Mouse (Mus musculus) adrenal gland, postnatal 14 days (tissue): ENCODE measurements at regions not wholly inside any gene's neighbourhood (a gene's known extent, or its start where the extent isn't known, plus 50 kb on each side); places are given as distances from the start of the nearest gene placed in this dataset.

Source experiments
- DNase-seq: peaks from one replicate; pipeline ENCODE4 v3.0.0; 2021; ENCODE audit warnings: mixed read lengths

GRCm38 (mm10) chr14:31891500-31892185 lies 61.2 kb upstream of the Ankrd28 start:
- peak; percentile 52 for DNase-seq

DNA sequence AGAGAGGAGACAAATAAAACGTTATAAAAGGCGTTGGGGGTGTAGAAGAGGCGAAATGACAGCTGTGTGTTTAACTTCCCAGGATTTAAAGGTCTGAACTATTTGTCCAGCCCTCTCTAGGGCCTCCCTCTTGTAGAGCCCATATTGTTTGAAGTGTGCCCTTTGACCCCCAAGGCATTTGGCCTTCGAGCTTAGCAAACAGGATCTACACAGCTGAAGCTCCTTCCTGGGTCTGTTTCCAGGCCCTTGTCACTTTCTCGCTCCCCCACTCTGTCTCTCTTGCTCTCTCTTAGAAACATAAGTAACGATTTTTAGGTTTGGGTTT lies 61.7 kb upstream of the Ankrd28 start:
- DNase-seq, result no peak

DNA sequence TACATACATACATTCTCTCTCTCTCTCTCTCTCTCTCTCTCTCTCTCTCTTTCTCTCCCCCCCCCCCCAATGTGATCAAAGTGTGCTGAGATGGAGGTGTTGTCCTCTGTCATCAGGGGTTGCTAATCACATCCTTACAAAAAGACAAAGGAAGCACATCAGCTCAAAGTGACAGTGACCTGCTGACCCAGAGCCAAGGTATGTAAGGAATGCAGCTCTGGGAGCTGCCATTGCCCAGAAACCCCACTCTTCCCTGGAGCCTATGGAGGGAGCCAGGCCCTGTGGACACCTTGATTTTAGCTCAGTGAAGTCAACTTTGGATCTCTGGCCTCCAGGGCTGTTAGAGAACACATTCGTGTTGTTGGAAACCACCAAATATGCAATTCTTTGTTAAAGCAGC lies 66.0 kb upstream of the Ankrd28 start:
- DNase-seq, result no peak

DNA sequence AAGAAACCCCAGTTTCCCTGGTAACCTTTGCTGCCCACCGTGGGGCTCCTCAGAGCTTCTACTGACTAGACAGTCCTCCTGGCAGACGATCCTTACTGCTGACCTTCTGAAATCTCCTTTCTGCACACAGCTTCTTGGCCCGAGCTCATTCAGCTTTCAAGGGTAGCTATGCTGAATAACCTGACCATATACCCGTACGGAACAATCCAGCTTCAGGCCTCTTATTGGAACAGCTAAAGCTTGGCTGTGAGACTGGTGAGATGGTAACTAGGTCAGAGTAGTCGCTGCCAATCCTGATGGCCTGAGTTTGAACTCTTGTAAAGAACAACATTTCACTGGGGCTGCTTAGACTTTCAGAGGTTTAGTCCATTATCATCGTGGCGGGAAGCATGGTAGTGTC lies 69.1 kb upstream of the Ankrd28 start:
- no peak for DNase-seq

DNA sequence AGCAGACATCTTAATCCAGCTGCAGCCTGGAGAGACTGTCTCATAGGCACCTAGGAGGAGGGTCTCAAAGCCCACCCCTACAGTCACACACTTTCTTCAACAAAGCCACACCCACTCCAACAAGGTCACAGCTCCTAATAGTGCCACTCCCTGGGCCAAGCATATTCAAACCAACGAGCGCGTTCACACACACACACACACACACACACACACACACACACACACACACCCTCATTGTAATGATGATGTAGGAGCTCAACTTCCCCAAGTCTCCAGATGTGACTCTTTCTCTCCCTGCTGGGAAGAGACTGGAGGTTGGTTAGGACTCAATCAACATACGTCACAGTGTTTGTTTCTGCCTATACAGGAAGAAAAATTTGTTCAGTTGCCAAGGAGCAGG lies 69.5 kb upstream of the Ankrd28 start:
- DNase-seq, result no peak

GRCm38 (mm10) chr14:31901901-31902300 lies 71.5 kb upstream of the Ankrd28 start:
- DNase-seq, result peak; percentile 29

DNA sequence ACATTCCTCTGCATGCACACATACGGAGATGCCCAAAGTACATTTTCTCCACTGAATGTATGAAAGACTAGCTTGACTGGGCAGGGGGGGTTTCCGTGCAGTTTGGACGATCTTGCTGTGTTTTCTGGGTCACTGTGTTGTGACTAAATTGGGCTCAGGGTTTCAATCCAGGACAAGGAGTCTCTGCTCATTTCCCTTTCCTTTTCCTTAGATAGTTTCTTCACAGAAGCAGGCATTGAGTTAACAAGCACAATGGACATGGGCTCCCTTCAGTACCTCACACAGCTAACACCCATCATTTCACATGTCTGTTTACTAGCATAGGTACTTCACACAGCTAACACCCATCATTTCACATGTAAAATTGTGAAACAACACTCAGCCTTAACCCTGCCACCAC lies 73.2 kb upstream of the Ankrd28 start:
- no peak for DNase-seq

DNA sequence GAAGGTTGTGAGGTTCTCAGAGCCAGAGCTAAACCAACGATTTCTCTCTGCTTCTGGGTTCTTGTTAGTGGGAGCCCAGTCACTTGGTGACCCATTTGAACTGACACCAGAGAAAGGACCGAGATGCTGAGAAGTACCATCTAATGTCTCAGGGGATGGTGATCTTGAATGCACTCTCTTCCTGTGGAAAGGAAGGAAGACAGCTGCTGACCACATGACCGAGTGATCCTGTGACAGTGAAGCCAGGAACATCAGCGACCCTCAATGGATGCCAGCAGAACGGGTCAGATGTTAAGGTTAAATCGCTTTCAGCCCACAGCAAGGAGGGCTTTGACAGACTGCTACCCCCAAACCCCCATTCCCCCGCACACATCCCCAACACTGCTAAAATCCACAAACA lies 78.1 kb upstream of the Ankrd28 start:
- DNase-seq, result no peak

DNA sequence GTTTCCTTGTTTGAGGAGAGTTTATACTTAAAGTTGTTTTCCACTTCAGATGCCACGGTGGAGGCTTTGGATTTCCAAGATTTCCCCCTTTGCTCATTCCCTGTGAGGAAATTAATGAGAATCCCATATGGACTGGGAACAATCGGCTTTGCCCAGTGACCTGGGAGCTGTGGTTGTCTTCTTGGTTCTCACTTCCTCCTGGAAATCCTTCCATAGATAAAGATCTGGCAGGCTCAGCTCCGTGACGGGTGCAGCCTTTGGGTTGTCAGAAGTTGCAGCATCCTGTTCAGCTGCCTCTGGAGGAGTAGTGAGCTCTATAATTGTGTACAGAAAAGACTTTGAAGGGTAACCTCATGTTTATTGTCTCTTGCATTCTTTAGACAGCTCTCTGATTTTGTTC lies 78.8 kb upstream of the Ankrd28 start:
- peak; percentile 30 for DNase-seq

GRCm38 (mm10) chr14:31910809-31911208 lies 80.4 kb upstream of the Ankrd28 start:
- no peak for DNase-seq

DNA sequence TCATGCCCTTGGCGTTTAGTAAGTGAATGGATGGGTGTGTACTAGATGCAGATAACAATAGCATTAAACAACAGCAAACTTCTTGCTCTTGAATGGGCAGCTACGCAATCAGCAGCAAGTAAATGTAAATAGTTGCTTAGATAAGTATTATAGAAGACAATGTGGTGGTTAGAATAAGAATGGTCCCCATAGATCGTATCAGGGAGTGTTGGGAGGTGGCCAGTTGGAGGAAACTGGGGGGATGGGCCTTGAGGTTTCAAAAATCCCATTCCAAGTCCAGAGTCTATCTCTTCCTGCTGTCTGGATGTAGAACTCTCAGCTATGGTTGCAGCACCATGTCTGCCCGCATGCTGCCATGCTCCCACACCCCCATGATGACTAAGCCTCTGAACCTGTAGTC lies 88.0 kb upstream of the Ankrd28 start:
- no peak for DNase-seq

DNA sequence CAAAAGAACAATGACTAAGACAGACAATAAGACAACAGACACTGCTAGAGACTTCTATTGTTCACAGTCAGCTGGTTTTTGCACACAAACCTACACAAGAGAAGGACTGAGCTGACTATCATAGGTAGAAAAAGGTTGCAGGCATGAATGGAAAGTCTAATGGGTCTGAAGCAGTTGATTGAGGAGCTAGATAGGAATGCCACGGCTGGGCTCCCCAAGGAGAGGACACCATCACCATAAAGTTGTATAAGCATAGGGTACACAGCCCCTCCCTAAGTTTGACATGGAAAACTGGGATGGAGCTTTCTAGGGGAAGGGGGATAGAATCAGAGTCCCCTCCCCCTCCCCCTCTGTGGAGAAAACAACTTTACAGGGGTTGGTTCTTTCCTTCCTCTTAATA lies 88.5 kb upstream of the Ankrd28 start:
- no peak for DNase-seq

DNA sequence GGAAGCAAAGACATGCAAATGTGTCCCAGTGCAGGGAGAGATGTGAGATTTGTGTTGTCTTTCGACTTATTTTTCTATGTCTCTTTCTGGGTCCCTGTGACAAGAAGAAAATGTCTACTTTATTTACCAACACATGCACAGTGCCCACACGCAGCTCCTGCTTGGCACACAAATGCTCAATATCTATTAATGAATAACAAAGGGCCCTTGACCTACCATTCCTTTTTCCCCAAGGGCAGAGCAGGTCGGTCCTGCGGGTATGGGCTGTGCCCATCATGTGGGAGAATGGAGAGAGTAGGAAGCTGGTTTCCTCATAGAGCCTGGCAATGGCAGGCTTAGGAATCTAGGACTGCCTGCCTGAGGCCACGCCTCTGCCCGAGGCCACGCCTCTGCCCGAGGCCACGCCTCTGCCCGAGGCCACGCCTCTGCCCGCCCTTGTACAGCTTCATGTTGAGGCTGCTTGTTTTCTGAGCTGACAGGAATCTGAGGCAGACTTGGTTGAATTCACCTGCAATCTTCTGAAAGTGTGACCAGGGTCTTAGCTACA lies 98.8 kb upstream of the Ankrd28 start:
- DNase-seq, result peak; percentile 51

GRCm38 (mm10) chr14:31930367-31930766 lies 98.4 kb upstream of the Galnt15 start:
- DNase-seq, result peak; percentile 74

DNA sequence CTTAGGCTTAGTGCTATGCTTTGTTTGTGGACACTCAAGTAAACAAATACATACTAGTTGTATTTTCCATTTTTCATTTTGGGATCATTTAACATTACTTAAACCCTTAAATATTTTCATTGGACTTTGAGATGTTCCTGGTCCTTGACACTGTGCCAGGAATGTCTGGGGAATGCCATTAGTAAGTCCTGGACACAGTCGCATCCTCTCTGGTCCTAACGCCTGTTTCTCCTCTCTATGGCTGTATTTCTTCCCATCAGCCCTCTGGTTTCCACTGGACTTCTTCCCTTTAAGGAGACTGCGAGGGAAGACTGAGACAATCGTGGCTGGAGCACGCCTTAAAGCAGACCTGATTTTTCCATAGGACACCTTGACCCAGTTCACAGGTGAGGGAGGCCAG lies 96.8 kb upstream of the Galnt15 start:
- DNase-seq, result no peak

- DNase-seq, result no peak
Observed at GRCm38 (mm10) chr14:31933441-31933840, 95.3 kb upstream of the Galnt15 start.

- peak; percentile 47 for DNase-seq
Observed at GRCm38 (mm10) chr14:31933841-31934271, 94.9 kb upstream of the Galnt15 start.

GRCm38 (mm10) chr14:31934321-31934720 lies 94.5 kb upstream of the Galnt15 start:
- DNase-seq, result no peak

DNA sequence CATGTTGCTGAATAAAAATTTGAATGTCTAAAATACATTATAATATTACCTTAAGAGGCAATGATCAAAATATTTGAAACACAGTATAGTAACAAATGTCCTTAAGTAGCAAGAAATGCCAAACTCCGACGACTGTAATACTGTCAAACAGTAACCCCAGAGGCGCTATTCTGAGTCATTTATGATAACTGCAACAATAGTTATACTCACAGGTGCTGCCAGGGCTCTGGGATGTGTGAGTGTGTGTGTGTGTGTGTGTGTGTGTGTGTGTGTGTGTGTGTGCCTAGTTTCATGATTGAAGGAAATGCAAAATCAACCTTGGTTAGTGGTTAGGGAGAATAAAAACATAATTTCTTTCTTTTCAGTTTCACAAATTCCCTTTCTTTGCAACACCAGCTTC lies 94.0 kb upstream of the Galnt15 start:
- DNase-seq, result no peak

DNA sequence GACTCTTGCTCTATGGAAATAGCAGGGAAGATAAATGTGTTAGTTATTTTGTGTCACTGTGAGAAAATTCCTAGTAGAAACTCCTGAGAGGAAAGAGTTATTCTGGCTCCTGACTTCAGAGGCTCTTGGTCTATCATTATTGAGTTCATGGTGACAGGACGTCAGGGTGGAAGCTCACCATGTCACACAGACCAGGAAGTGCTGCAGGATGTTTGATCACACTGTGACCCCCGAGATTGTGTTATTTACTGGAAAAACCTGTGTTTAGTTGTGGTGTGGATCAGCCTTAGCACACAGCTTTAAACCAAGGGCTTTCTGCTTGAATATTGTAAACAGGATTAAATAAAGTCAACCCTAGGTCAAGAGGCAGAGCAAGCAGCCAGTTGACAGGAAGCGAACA lies 93.4 kb upstream of the Galnt15 start:
- DNase-seq, result no peak

- DNase-seq, result no peak
Observed at GRCm38 (mm10) chr14:31936581-31936980, 92.2 kb upstream of the Galnt15 start.

DNA sequence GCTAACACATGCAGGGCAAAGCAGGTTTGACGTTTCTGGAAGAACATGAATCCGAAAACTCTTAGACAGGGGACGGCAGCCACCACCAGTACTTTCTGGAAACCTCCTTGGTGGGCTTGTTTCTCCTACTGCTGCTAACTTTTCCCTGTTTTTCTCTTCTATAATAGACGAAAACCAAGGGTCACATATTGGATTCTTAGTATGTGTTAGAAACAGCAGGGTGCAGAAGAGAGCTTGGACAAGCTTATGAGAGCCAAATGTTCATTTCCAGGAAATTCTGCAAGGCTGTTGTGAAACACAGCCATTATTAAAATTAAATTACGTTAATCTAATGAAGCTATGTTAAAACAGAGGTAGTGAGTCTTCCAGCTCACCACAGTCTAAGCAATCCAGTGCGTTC lies 87.9 kb upstream of the Galnt15 start:
- DNase-seq, result no peak

DNA sequence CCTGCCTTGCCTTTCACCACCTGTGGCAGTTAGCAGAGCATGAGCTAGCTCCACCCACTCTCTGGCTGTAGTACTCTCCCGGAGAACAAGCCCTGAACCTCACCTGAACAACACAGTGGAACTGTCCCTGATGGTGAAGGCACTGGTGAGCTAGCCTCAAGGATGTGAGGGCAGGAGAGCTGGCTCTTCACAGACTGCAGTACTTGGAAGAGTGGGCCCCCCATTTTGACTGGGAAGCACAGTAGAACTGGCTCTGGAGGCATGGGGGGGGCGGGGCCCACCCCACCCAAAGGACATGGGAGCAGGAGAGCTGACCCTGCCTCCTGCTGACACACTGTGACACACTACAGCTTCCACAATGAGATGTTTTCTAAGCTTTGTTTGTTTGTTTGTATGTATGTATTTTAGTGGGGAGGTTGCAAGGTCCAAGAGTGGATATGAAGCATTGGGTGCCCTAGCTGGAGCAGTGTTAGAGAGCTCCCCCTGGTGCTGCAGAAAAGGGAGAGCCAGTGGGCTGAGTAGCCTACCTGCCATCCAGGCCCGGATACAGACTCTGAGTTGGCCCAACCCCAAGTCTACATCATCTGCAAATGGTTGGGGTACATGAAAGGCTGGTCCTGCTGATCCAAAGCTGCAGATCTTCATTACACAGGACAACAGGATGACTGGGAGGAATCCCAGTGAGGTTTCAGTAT lies 86.4 kb upstream of the Galnt15 start:
- peak; percentile 70 for DNase-seq

DNA sequence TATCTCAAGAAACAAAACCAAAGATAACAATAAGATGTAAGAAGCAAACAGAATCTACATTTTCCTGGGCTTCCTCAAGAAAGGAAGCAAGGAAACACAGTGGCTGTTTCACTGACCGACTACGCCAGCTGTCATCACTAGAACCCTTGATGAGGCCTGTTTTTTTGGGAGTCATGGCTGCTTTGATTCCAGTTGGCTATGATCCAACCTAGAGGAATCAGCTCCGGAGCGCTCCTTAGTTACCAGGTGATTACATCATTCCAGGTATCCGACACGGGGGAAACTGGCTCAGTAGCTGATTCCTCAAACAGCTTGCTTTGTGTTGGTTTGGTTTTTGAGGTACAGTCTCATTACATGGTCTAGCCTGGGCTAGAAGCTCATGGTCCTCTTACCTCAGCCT lies 84.1 kb upstream of the Galnt15 start:
- no peak for DNase-seq
